Mouse (Mus musculus) intestine, embryonic 15.5 days (tissue): ENCODE results near the gene Ube2c. TPM values are rescaled to one million over a fixed set of nuclear protein-coding genes. Genes with fewer than 3 reads are reported as not detected.

Experiments used
- polyA plus RNA-seq: library from polyadenylated mRNA; unstranded; fragments of >200 nt; fragmentation: Nextera tagmentation; extraction: Ambion mirVana; gene quantifications from 2 replicates; pipeline ENCODE4 v1.2.1, GENCODE M21; 2015

The Ube2c gene
- polyA plus RNA-seq, 1 experiment from 2014 or later: 431 TPM

Other genes with a start within 250 kb of the Ube2c start
- 53.3 and 57.4 TPM in 2 replicates for gene Wfdc2, start 207.5 kb upstream of the Ube2c start, polyA plus RNA-seq
- not detected in 2 replicates for gene Spint3, start 196.4 kb upstream of the Ube2c start, polyA plus RNA-seq
- 0.85 and 1.7 TPM in 2 replicates for gene Wfdc6a, start 184.5 kb upstream of the Ube2c start, polyA plus RNA-seq
- gene Eppin, start 176.3 kb upstream of the Ube2c start, polyA plus RNA-seq: not detected in 2 replicates
- gene Wfdc6b, start 156.4 kb upstream of the Ube2c start, polyA plus RNA-seq: not detected in 2 replicates
- not detected in 2 replicates for gene Wfdc8, start 156.3 kb upstream of the Ube2c start, polyA plus RNA-seq
- not detected in 2 replicates for gene Wfdc16, start 131.1 kb upstream of the Ube2c start, polyA plus RNA-seq
- gene Wfdc10, start 113.9 kb upstream of the Ube2c start, polyA plus RNA-seq: 0.56 and 0.72 TPM in 2 replicates
- gene Wfdc9, start 113.3 kb upstream of the Ube2c start, polyA plus RNA-seq: not detected in 2 replicates
- not detected in 2 replicates for gene Wfdc11, start 95.8 kb upstream of the Ube2c start, polyA plus RNA-seq
- 0.18 and 0.30 TPM in 2 replicates for gene Wfdc13, start 84.8 kb upstream of the Ube2c start, polyA plus RNA-seq
- not detected in 2 replicates for gene Spint4, start 71.4 kb upstream of the Ube2c start, polyA plus RNA-seq
- gene Spint5, start 54.6 kb upstream of the Ube2c start, polyA plus RNA-seq: not detected in 2 replicates
- 1.8 and 2.0 TPM in 2 replicates for gene Wfdc3, start 24.0 kb upstream of the Ube2c start, polyA plus RNA-seq
- 60.4 and 62.5 TPM in 2 replicates for gene Dnttip1, start 23.9 kb upstream of the Ube2c start, polyA plus RNA-seq
- gene Tnnc2, start 10.1 kb downstream of the Ube2c start, polyA plus RNA-seq: 1.7 and 6.9 TPM in 2 replicates
- gene Snx21, start 15.9 kb downstream of the Ube2c start, polyA plus RNA-seq: 18.4 and 21.2 TPM in 2 replicates
- gene Acot8, start 35.0 kb downstream of the Ube2c start, polyA plus RNA-seq: 23.6 and 29.7 TPM in 2 replicates
- 8.1 and 9.0 TPM in 2 replicates for gene Zswim3, start 35.2 kb downstream of the Ube2c start, polyA plus RNA-seq
- 13.5 TPM in 2 replicates for gene Zswim1, start 52.8 kb downstream of the Ube2c start, polyA plus RNA-seq
- gene Spata25, start 58.6 kb downstream of the Ube2c start, polyA plus RNA-seq: not detected in 2 replicates
- gene Ctsa, start 63.0 kb downstream of the Ube2c start, polyA plus RNA-seq: 266 and 277 TPM in 2 replicates
- gene Neurl2, start 63.6 kb downstream of the Ube2c start, polyA plus RNA-seq: 6.8 and 7.4 TPM in 2 replicates
- 28.7 and 29.5 TPM in 2 replicates for gene Pltp, start 87.8 kb downstream of the Ube2c start, polyA plus RNA-seq
- 63.6 and 65.5 TPM in 2 replicates for gene Pcif1, start 109.4 kb downstream of the Ube2c start, polyA plus RNA-seq
- 10.7 and 11.3 TPM in 2 replicates for gene Zfp335, start 141.9 kb downstream of the Ube2c start, polyA plus RNA-seq
- 4.9 and 5.2 TPM in 2 replicates for gene Mmp9, start 170.9 kb downstream of the Ube2c start, polyA plus RNA-seq
- gene Slc12a5, start 190.9 kb downstream of the Ube2c start, polyA plus RNA-seq: 0.80 and 0.97 TPM in 2 replicates